Mouse (Mus musculus): ENCODE measurements around the gene Irx3. TPM values are rescaled to one million over a fixed set of nuclear protein-coding genes. Genes with fewer than 3 reads are reported as not detected.

Gene Irx3
- polyA plus RNA-seq, 1 experiment, result 0.56 TPM

DNA sequence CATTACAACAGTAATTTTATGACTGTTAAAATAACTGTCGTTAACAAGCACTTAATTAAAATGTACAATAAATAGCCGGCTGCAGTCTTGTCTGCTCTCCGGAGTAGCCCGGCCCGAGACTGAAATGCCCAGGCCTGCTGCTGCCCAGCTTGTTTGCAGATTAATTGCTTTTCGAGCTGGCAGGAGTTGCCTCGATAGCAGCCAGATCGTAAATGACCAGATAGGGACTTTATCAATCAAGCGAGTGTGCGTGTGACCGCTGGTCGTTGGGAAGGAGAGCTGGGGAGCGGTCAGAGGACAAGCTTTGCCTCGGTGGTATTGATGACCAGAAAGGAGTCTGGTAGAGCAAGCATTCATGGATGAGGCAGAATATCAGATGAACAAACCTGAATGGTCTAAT, 25.8 kb upstream of the Irx3 start:
- no peak overlapping the region for H3K4me3 ChIP-seq (ENCODE audit: low read depth, low read length)
- no peaks in the 10 kb centered on the region for H3K36me3 ChIP-seq (ENCODE audit: control insufficient read depth, insufficient read depth, low read length)
- 38% methylated on average over 14 of the region's 14 CpGs for WGBS
- no peaks in the 10 kb centered on the region for H3K27me3 ChIP-seq (ENCODE audit: control insufficient read depth, insufficient read depth, low read length)
- H3K4me1 ChIP-seq (ENCODE audit: control insufficient read depth, insufficient read depth, insufficient read length, low read length), result peaks cover 4% of the 10 kb centered on the region; the same call in 1 of the 2 replicates
- no peak overlapping the region for H3K27ac ChIP-seq (ENCODE audit: insufficient read depth, low read depth, low read length)
- TF ChIP-seq POLR2A (IDR thresholded peaks at IDR 0.05; ENCODE audit: low read depth, low read length) (no peak), CTCF (IDR thresholded peaks at IDR 0.05; ENCODE audit: extremely low read depth, insufficient read length, insufficient replicate concordance, low read depth, low read length) (no peak)

DNA sequence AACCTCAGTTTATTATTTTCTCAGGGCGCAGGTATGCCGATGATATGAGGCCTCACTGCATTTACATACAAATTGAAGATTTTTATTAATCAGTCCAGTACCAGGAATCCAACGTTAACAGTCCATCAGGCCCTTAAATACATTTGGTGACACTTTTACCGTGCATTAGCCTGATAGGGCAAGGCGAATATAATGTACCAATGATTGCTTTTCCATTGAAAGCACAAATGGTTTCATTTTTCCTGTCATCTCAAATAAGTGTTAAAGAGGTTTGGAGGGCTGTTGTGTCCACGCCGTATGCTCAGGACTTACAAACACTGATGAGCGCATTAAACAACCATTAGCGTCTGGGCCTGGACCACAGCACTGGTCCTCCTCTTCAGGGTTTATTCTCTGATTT, 25.3 kb upstream of the Irx3 start:
- no peaks in the 10 kb centered on the region for H3K36me3 ChIP-seq (ENCODE audit: control insufficient read depth, insufficient read depth, low read length)
- TF ChIP-seq CTCF (IDR thresholded peaks at IDR 0.05; ENCODE audit: extremely low read depth, insufficient read length, insufficient replicate concordance, low read depth, low read length) (no peak), POLR2A (IDR thresholded peaks at IDR 0.05; ENCODE audit: low read depth, low read length) (no peak)

GRCm38 (mm10) chr8:91823357-91823756, 21.5 kb upstream of the Irx3 start:
- Histone ChIP-seq H3K36me3 (ENCODE audit: control insufficient read depth, insufficient read depth, low read length) (no peaks in the 10 kb centered on the region), H3K27me3 (ENCODE audit: control insufficient read depth, insufficient read depth, low read length) (peaks cover 3% of the 10 kb centered on the region; the same call in 1 of the 2 replicates), H3K4me3 (ENCODE audit: low read depth, low read length) (no peak overlapping the region), H3K4me1 (ENCODE audit: control insufficient read depth, insufficient read depth, insufficient read length, low read length) (no peaks in the 10 kb centered on the region), H3K27ac (ENCODE audit: insufficient read depth, low read depth, low read length) (no peak overlapping the region)
- TF ChIP-seq CTCF (IDR thresholded peaks at IDR 0.05; ENCODE audit: extremely low read depth, insufficient read length, insufficient replicate concordance, low read depth, low read length) (no peak), POLR2A (IDR thresholded peaks at IDR 0.05; ENCODE audit: low read depth, low read length) (no peak)
- 76% methylated on average over 11 of the region's 11 CpGs for WGBS

More for the DNA sequence above, 25.3 kb upstream of the Irx3 start:
- H3K27ac ChIP-seq (ENCODE audit: insufficient read depth, low read depth, low read length), result no peak overlapping the region
- peaks cover 4% of the 10 kb centered on the region; the same call in 1 of the 2 replicates for H3K4me1 ChIP-seq (ENCODE audit: control insufficient read depth, insufficient read depth, insufficient read length, low read length)
- no peaks in the 10 kb centered on the region for H3K27me3 ChIP-seq (ENCODE audit: control insufficient read depth, insufficient read depth, low read length)
- 86% methylated on average over 9 of the region's 9 CpGs for WGBS
- no peak overlapping the region for H3K4me3 ChIP-seq (ENCODE audit: low read depth, low read length)

DNA sequence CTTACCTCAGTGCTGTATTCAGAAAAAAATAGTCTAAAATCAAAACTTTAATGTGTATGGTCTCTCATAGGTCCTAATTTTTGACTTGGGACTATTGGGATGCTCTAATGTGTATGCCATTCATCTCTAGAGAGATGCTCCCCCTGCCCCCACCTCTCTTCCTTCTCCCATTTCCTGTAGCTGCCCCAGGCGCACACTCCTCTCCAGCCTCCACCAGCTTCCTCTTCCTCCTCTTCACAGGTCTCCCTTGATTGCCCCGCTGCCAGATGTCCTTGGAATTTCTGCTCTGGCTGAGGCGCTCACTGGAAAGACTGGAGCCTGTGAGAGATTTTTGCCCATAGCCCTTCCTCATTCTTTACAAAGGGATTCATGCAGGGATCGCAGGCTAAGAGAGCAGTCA, 20.9 kb upstream of the Irx3 start:
- 18% methylated on average over 4 of the region's 4 CpGs for WGBS
- Histone ChIP-seq H3K27ac (ENCODE audit: insufficient read depth, low read depth, low read length) (no peak overlapping the region), H3K27me3 (ENCODE audit: control insufficient read depth, insufficient read depth, low read length) (peaks cover 3% of the 10 kb centered on the region; the same call in 1 of the 2 replicates), H3K36me3 (ENCODE audit: control insufficient read depth, insufficient read depth, low read length) (no peaks in the 10 kb centered on the region), H3K4me1 (ENCODE audit: control insufficient read depth, insufficient read depth, insufficient read length, low read length) (no peaks in the 10 kb centered on the region), H3K4me3 (ENCODE audit: low read depth, low read length) (no peak overlapping the region)
- TF ChIP-seq POLR2A (IDR thresholded peaks at IDR 0.05; ENCODE audit: low read depth, low read length), result no peak
- no peak for TF ChIP-seq CTCF (IDR thresholded peaks at IDR 0.05; ENCODE audit: extremely low read depth, insufficient read length, insufficient replicate concordance, low read depth, low read length)

DNA sequence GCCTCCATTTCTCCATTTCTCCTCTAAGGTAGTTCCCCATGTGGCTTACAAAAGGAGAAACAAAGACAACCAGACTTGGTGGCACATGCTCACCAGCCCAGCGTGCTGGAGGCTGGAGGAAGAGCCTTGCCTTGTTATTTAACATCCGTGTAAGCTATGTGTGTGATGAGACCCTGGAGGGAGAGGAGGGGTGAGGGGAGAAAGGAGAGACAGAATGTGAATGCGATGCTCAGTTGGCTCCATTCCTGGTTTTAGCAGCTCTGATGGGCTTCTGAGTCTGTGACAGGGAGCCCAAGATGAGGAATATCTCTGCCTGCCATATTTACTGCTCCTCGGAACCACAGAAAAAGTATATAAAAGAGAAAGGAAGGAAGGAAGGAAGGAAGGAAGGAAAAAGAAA, 20.1 kb upstream of the Irx3 start:
- WGBS, result 42% methylated on average over 4 of the region's 4 CpGs
- Histone ChIP-seq H3K36me3 (ENCODE audit: control insufficient read depth, insufficient read depth, low read length) (no peaks in the 10 kb centered on the region), H3K4me1 (ENCODE audit: control insufficient read depth, insufficient read depth, insufficient read length, low read length) (no peaks in the 10 kb centered on the region), H3K4me3 (ENCODE audit: low read depth, low read length) (no peak overlapping the region), H3K27me3 (ENCODE audit: control insufficient read depth, insufficient read depth, low read length) (peaks cover 3% of the 10 kb centered on the region; the same call in 1 of the 2 replicates), H3K27ac (ENCODE audit: insufficient read depth, low read depth, low read length) (no peak overlapping the region)
- no peak for TF ChIP-seq CTCF (IDR thresholded peaks at IDR 0.05; ENCODE audit: extremely low read depth, insufficient read length, insufficient replicate concordance, low read depth, low read length)
- TF ChIP-seq POLR2A (IDR thresholded peaks at IDR 0.05; ENCODE audit: low read depth, low read length), result no peak

- Histone ChIP-seq H3K4me3 (ENCODE audit: low read depth, low read length) (no peak overlapping the region), H3K27ac (ENCODE audit: insufficient read depth, low read depth, low read length) (no peak overlapping the region), H3K27me3 (ENCODE audit: control insufficient read depth, insufficient read depth, low read length) (peaks cover 3% of the 10 kb centered on the region; the same call in 1 of the 2 replicates), H3K36me3 (ENCODE audit: control insufficient read depth, insufficient read depth, low read length) (no peaks in the 10 kb centered on the region), H3K4me1 (ENCODE audit: control insufficient read depth, insufficient read depth, insufficient read length, low read length) (no peaks in the 10 kb centered on the region)
- TF ChIP-seq CTCF (IDR thresholded peaks at IDR 0.05; ENCODE audit: extremely low read depth, insufficient read length, insufficient replicate concordance, low read depth, low read length) (no peak), POLR2A (IDR thresholded peaks at IDR 0.05; ENCODE audit: low read depth, low read length) (no peak)
- WGBS, result 84% methylated on average over 4 of the region's 4 CpGs
These were observed 17.9 kb upstream of the Irx3 start for GRCm38 (mm10) chr8:91819778-91820177.

DNA sequence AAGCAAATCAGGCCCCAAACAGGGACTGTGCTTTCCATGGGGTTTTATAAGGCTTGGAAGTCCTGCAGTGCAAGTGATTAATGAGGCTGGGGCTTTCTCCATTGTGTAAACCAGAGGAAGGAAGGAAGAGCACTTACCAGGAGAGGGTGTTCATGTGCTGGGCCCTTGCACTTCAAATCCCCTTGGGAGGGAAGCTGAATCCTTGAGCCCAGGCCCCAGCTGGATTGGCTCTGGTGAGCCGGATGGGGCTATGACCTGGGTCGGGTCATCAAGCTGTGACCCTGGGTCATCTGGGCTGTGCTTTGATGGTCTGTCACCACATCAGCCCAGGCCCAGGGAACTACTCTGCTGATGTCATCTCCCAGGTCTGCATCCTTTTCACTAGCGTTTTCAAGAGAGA, 16.9 kb upstream of the Irx3 start:
- Histone ChIP-seq H3K27me3 (ENCODE audit: control insufficient read depth, insufficient read depth, low read length) (peaks cover 3% of the 10 kb centered on the region; the same call in 1 of the 2 replicates), H3K4me3 (ENCODE audit: low read depth, low read length) (no peak overlapping the region), H3K27ac (ENCODE audit: insufficient read depth, low read depth, low read length) (no peak overlapping the region), H3K4me1 (ENCODE audit: control insufficient read depth, insufficient read depth, insufficient read length, low read length) (no peaks in the 10 kb centered on the region), H3K36me3 (ENCODE audit: control insufficient read depth, insufficient read depth, low read length) (no peaks in the 10 kb centered on the region)
- WGBS, result 47% methylated on average over 3 of the region's 3 CpGs
- TF ChIP-seq CTCF (IDR thresholded peaks at IDR 0.05; ENCODE audit: extremely low read depth, insufficient read length, insufficient replicate concordance, low read depth, low read length) (no peak), POLR2A (IDR thresholded peaks at IDR 0.05; ENCODE audit: low read depth, low read length) (no peak)

All from small intestine, adult 2 months (tissue).